Mouse (Mus musculus) spleen, adult 2 months (tissue): ENCODE measurements around the gene Hnrnpll.

ENCODE experiments used
- CTCF ChIP-seq: fragments of 200-500 bp; IDR thresholded peaks from 2 replicates; pipeline ENCODE4 v1.5.1; 2011; ENCODE audit warnings: mild to moderate bottlenecking, inconsistent platforms; ENCODE audit not compliant: insufficient read depth, insufficient read length, insufficient replicate concordance; ENCODE audit errors: extremely low read depth
- POLR2A ChIP-seq: fragments of 200-500 bp; IDR thresholded peaks from 2 replicates; pipeline ENCODE4 v1.6.1; 2011; ENCODE audit warnings: low read depth, low read length, inconsistent platforms

GRCm38 (mm10) chr17:80053931-80054734 is 8.0 kb downstream of the Hnrnpll start:
- no peak for TF ChIP-seq CTCF
- no peak for TF ChIP-seq POLR2A
